Mouse (Mus musculus): Measurements from ENCODE around the gene Ifnl2. TPM values are rescaled to one million over a fixed set of nuclear protein-coding genes. Genes with fewer than 3 reads are reported as not detected.
"Not testable (repeated sequence)": the region's sequence is repeated elsewhere in the genome, so short reads cannot be mapped to it uniquely, and the experiment has no call there.

Gene Ifnl2
- total and polyA plus RNA-seq, 3 experiments, result not detected

DNA sequence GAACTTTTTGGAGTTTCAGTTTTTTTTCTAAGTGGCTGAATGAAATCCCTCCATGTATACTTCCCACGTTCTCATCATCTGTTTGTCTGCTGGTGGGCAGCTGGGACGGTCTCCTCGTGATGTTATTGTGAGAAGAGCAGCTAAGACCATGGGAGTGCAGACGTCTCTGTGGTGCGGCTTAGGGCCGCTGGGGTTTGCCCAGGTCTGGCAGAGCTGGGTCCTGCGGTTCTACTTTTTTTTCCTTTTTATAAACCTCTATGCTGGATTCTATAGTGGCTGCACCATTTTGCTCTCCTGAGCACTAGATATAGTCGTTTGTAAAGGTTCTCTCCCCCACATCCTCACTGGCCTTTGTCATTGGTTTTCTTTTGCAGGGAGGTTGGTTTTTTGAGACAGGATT, 1.2 kb upstream of the Ifnl2 start:
- in situ Hi-C loops (cut with MboI; ENCODE audit: low pct_ligation_motif_present, low pct_unique_long_range_greater_than_20kb, low sequenced_read_pairs), result no loop called here
- no peak for DNase-seq (ENCODE audit: extremely low read depth)
- dilution Hi-C loops (cut with MboI; ENCODE audit: extremely low pct_ligation_motif_present, extremely low pct_unique_long_range_greater_than_20kb, low sequenced_read_pairs), result no loop called here

DNA sequence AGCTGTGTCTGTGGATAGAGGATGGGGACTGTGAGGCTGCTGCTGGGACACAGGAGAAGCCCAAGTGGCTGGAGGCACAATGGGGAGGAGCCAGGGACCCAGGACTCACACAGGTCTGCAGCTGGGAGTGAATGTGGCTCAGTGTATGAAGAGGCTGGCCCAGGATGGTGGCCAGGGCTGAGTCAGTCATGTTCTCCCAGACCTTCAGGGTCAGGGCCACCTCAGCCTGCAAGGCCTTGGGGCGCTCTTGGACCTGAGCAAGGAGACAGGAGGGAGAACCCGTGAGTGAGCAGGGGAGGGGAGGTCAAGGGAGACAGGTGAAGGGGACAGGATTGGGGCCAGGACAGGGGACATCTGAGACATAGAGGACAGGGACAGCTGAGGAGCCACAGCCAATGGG, 1.1 kb downstream of the Ifnl2 start:
- H3K27ac ChIP-seq (ENCODE audit: insufficient read depth, low read depth); H3K4me1 ChIP-seq (ENCODE audit: control insufficient read depth in 1 of 2, insufficient read depth in 2 of 2); in situ Hi-C loops (cut with MboI; ENCODE audit: low pct_ligation_motif_present, low pct_unique_long_range_greater_than_20kb, low sequenced_read_pairs); H3K79me2 ChIP-seq (replicated peaks; ENCODE audit: control insufficient read depth, extremely low read depth, insufficient read depth, poor library complexity, severe bottlenecking); H3K9ac ChIP-seq (ENCODE audit: insufficient read depth, low read depth); H3K9me3 ChIP-seq (replicated peaks; ENCODE audit: low read length); dilution Hi-C loops (cut with MboI; ENCODE audit: extremely low pct_ligation_motif_present, extremely low pct_unique_long_range_greater_than_20kb, low sequenced_read_pairs); H3K4me3 ChIP-seq (replicated peaks in 1 of 3; ENCODE audit: low read depth in 2 of 3, low read length in 2 of 3, poor library complexity in 1 of 3); H3K4me2 ChIP-seq (ENCODE audit: insufficient read depth, low read depth, poor library complexity, severe bottlenecking); H3K36me3 ChIP-seq (replicated peaks in 1 of 2; ENCODE audit: control insufficient read depth in 1 of 2, insufficient read depth in 1 of 2, low read length in 1 of 2); DNase-seq (ENCODE audit: extremely low read depth): not testable (repeated sequence)
- peaks cover 57% of the 10 kb centered on the region for H3K27me3 ChIP-seq (replicated peaks)

More for the DNA sequence above, 1.2 kb upstream of the Ifnl2 start:
- Histone ChIP-seq H3K4me2 (ENCODE audit: insufficient read depth, low read depth, poor library complexity, severe bottlenecking) (peak overlapping the region; percentile 8; the same call in 1 of the 2 replicates), H3K9me3 (replicated peaks; ENCODE audit: low read length) (no peaks in the 10 kb centered on the region), H3K9ac (ENCODE audit: insufficient read depth, low read depth) (0 out of 2 replicates have a peak overlapping the region, but pooled peaks have one; percentile 23), H3K4me3 (replicated peaks in 1 of 3; ENCODE audit: low read depth in 2 of 3, low read length in 2 of 3, poor library complexity in 1 of 3) (no peak overlapping the region), H3K27me3 (replicated peaks) (peaks cover 54% of the 10 kb centered on the region), H3K36me3 (replicated peaks in 1 of 2; ENCODE audit: control insufficient read depth in 1 of 2, insufficient read depth in 1 of 2, low read length in 1 of 2) (no peaks in the 10 kb centered on the region), H3K27ac (ENCODE audit: insufficient read depth, low read depth) (no peak overlapping the region), H3K79me2 (replicated peaks; ENCODE audit: control insufficient read depth, extremely low read depth, insufficient read depth, poor library complexity, severe bottlenecking) (no peaks in the 10 kb centered on the region), H3K4me1 (ENCODE audit: control insufficient read depth in 1 of 2, insufficient read depth in 2 of 2) (peaks cover 0 to 10% of the 10 kb centered on the region in 2 experiments; a peak in 1 of 4 replicates)
- TF ChIP-seq MAZ (IDR thresholded peaks at IDR 0.05; ENCODE audit: low read depth, low read length) (no peak), UBTF (IDR thresholded peaks at IDR 0.05; ENCODE audit: low read depth, low read length) (peak; percentile 98), CTCF (conservative IDR thresholded peaks at IDR 0.05 in 1 of 2, IDR thresholded peaks at IDR 0.05 in 1 of 2; ENCODE audit: low read depth in 2 of 2, low read length in 2 of 2) (0 out of 4 replicates have a peak, but pooled peaks of 1 of the 2 experiments have one; percentile 2), JUND (conservative IDR thresholded peaks at IDR 0.05; ENCODE audit: low read depth, low read length) (no peak), TBP (conservative IDR thresholded peaks at IDR 0.05; ENCODE audit: low read depth, low read length) (peak; percentile 96)

DNA sequence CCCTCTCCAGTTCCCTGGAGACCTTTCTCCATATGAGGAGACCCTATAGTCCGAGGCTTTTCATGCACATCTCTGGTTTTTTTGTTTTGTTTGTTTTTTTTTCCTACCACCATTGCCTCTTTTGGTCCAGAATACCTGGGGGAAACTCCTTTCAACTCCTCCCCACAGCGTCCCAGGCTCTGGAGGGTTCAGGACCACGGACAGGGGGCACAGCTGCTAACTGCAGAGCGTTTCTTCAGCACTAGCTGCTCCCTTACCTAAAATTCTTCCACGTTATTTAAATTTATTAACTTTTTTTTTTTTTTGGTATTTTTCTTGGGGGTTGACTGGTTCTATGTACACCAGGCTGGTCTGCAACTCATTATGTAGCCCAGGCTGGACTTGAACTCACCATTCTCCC, 4.7 kb downstream of the Ifnl2 start:
- Histone ChIP-seq H3K9ac (ENCODE audit: insufficient read depth, low read depth) (no peak overlapping the region), H3K27ac (ENCODE audit: insufficient read depth, low read depth) (no peak overlapping the region), H3K4me1 (ENCODE audit: control insufficient read depth in 1 of 2, insufficient read depth in 2 of 2) (peaks cover 0 to under 1% of the 10 kb centered on the region in 2 experiments; a peak in 1 of 4 replicates), H3K4me2 (ENCODE audit: insufficient read depth, low read depth, poor library complexity, severe bottlenecking) (no peak overlapping the region), H3K27me3 (replicated peaks) (peaks cover 54% of the 10 kb centered on the region), H3K4me3 (replicated peaks in 1 of 3; ENCODE audit: low read depth in 2 of 3, low read length in 2 of 3, poor library complexity in 1 of 3) (no peak overlapping the region), H3K36me3 (replicated peaks in 1 of 2; ENCODE audit: control insufficient read depth in 1 of 2, insufficient read depth in 1 of 2, low read length in 1 of 2) (no peaks in the 10 kb centered on the region), H3K79me2 (replicated peaks; ENCODE audit: control insufficient read depth, extremely low read depth, insufficient read depth, poor library complexity, severe bottlenecking) (no peaks in the 10 kb centered on the region), H3K9me3 (replicated peaks; ENCODE audit: low read length) (peaks cover 10% of the 10 kb centered on the region)
- DNase-seq (ENCODE audit: extremely low read depth), result no peak
- in situ Hi-C loops (cut with MboI; ENCODE audit: low pct_ligation_motif_present, low pct_unique_long_range_greater_than_20kb, low sequenced_read_pairs), result no loop called here
- TF ChIP-seq SIN3A (IDR thresholded peaks at IDR 0.05; ENCODE audit: low read length) (peak; percentile 75), SMC3 (IDR thresholded peaks at IDR 0.05; ENCODE audit: low read depth, low read length) (no peak)
- dilution Hi-C loops (cut with MboI; ENCODE audit: extremely low pct_ligation_motif_present, extremely low pct_unique_long_range_greater_than_20kb, low sequenced_read_pairs), result no loop called here
